Mouse (Mus musculus) midbrain, embryonic 10.5 days (tissue): ENCODE measurements around the gene Gapt. TPM values are rescaled to one million over a fixed set of nuclear protein-coding genes. Genes with fewer than 3 reads are reported as not detected.
A peak's percentile ranks its signal among the peaks of the same experiment; 100 is the strongest.
"Not testable (repeated sequence)": the region's sequence is repeated elsewhere in the genome, so short reads cannot be mapped to it uniquely, and the experiment has no call there.

ENCODE experiments used
- DNase-seq: peaks from one replicate; pipeline ENCODE4 v3.0.0-alpha.2; 2017; ENCODE audit warnings: low spot score
- H3K27ac ChIP-seq: fragments of 300-500 bp; sonication (generic); replicated peaks from 2 replicates; pipeline ENCODE4 v1.5.1; 2016; ENCODE audit warnings: mild to moderate bottlenecking
- H3K27me3 ChIP-seq: fragments of 300-500 bp; sonication (generic); 2 replicates; pipeline ENCODE4 v1.6.1; 2016; ENCODE audit warnings: low read depth, mild to moderate bottlenecking; ENCODE audit not compliant: poor library complexity, severe bottlenecking
- H3K36me3 ChIP-seq: fragments of 300-500 bp; sonication (generic); 2 replicates; pipeline ENCODE4 v1.6.1; 2016; ENCODE audit warnings: mild to moderate bottlenecking, moderate library complexity
- H3K4me1 ChIP-seq: fragments of 300-500 bp; sonication (generic); 2 replicates; pipeline ENCODE4 v1.6.1; 2016
- H3K4me3 ChIP-seq: fragments of 300-500 bp; sonication (generic); 2 replicates; pipeline ENCODE4 v1.5.1; 2016; ENCODE audit warnings: mild to moderate bottlenecking, moderate library complexity
- H3K9me3 ChIP-seq: fragments of 300-500 bp; sonication (generic); replicated peaks from 2 replicates; pipeline ENCODE4 v1.6.1; 2016; ENCODE audit warnings: mild to moderate bottlenecking
- WGBS: fragments of 180-500 bp; shearing (Covaris S2); methylation state at CpG from one replicate; pipeline ENCODE4 v1.1.7; 2016; 5-methylcytosine and 5-hydroxymethylcytosine counted together
- polyA plus RNA-seq: library from polyadenylated mRNA; unstranded; fragments of >200 nt; fragmentation: Nextera tagmentation; extraction: Ambion mirVana; gene quantifications from 2 replicates; pipeline ENCODE4 v1.2.1, GENCODE M21; 2016

The Gapt gene
- polyA plus RNA-seq, 1 experiment from 2014 or later: 0.22 TPM

GRCm38 (mm10) chr13:110392210-110392609 is 35.2 kb upstream of the Gapt start:
- Histone ChIP-seq H3K27ac (no peak overlapping the region), H3K36me3 (no peaks in the 10 kb centered on the region), H3K4me1 (peaks cover 28% of the 10 kb centered on the region), H3K4me3 (no peak overlapping the region), H3K27me3 (peaks cover 37% of the 10 kb centered on the region), H3K9me3 (peaks cover 13% of the 10 kb centered on the region; the same call in 1 of the 2 replicates)
- DNase-seq: peak; percentile 33
- WGBS: 30% methylated on average over 8 of the region's 8 CpGs

GRCm38 (mm10) chr13:110384514-110384913 is 27.5 kb upstream of the Gapt start:
- Histone ChIP-seq H3K9me3 (peaks cover 6% of the 10 kb centered on the region; the same call in 1 of the 2 replicates), H3K27me3 (no peaks in the 10 kb centered on the region), H3K27ac (no peak overlapping the region), H3K4me3 (no peak overlapping the region), H3K4me1 (no peaks in the 10 kb centered on the region), H3K36me3 (no peaks in the 10 kb centered on the region)
- WGBS: 81% methylated on average over 6 of the region's 6 CpGs
- no peak for DNase-seq

GRCm38 (mm10) chr13:110382447-110382901 is 25.5 kb upstream of the Gapt start:
- no peaks in the 10 kb centered on the region for H3K36me3 ChIP-seq
- WGBS: 19% methylated on average over 5 of the region's 5 CpGs

GRCm38 (mm10) chr13:110369673-110370072 is 12.7 kb upstream of the Gapt start:
- no peaks in the 10 kb centered on the region for H3K27me3 ChIP-seq
- H3K4me3 ChIP-seq: no peak overlapping the region
- 0 out of 2 replicates have a peak, but pooled peaks cover 4% of the 10 kb centered on the region for H3K9me3 ChIP-seq
- H3K27ac ChIP-seq: no peak overlapping the region
- no peaks in the 10 kb centered on the region for H3K36me3 ChIP-seq
- 96% methylated on average over 1 of the region's 1 CpGs for WGBS
- DNase-seq: no peak
- H3K4me1 ChIP-seq: no peaks in the 10 kb centered on the region

More at GRCm38 (mm10) chr13:110382447-110382901, 25.5 kb upstream of the Gapt start:
- Histone ChIP-seq H3K27me3 (no peaks in the 10 kb centered on the region), H3K4me1 (no peaks in the 10 kb centered on the region), H3K27ac (no peak overlapping the region), H3K9me3 (no peaks in the 10 kb centered on the region), H3K4me3 (no peak overlapping the region)
- peak; percentile 54 for DNase-seq

- not testable (repeated sequence) for DNase-seq, H3K27me3 ChIP-seq, H3K36me3 ChIP-seq, H3K9me3 ChIP-seq, H3K4me1 ChIP-seq, H3K27ac ChIP-seq, H3K4me3 ChIP-seq
- 63% methylated on average over 6 of the region's 6 CpGs for WGBS
Observed at GRCm38 (mm10) chr13:110368556-110369040, 11.6 kb upstream of the Gapt start.

- no peak overlapping the region for H3K27ac ChIP-seq
- no peaks in the 10 kb centered on the region for H3K4me1 ChIP-seq
- 0 out of 2 replicates have a peak, but pooled peaks cover 4% of the 10 kb centered on the region for H3K9me3 ChIP-seq
- no peaks in the 10 kb centered on the region for H3K36me3 ChIP-seq
- DNase-seq: no peak
- H3K27me3 ChIP-seq: no peaks in the 10 kb centered on the region
- WGBS: 93% methylated on average over 3 of the region's 3 CpGs
- H3K4me3 ChIP-seq: no peak overlapping the region
Observed at GRCm38 (mm10) chr13:110367961-110368555, 11.1 kb upstream of the Gapt start.

GRCm38 (mm10) chr13:110366477-110366876 is 9.5 kb upstream of the Gapt start:
- 91% methylated on average over 3 of the region's 3 CpGs for WGBS
- Histone ChIP-seq H3K4me3 (no peak overlapping the region), H3K4me1 (no peaks in the 10 kb centered on the region)

GRCm38 (mm10) chr13:110363722-110364121 is 6.7 kb upstream of the Gapt start:
- Histone ChIP-seq H3K27ac (no peak overlapping the region), H3K36me3 (no peaks in the 10 kb centered on the region), H3K9me3 (no peaks in the 10 kb centered on the region), H3K4me1 (no peaks in the 10 kb centered on the region), H3K27me3 (no peaks in the 10 kb centered on the region), H3K4me3 (no peak overlapping the region)
- no peak for DNase-seq
- 84% methylated on average over 6 of the region's 6 CpGs for WGBS

More at GRCm38 (mm10) chr13:110366477-110366876, 9.5 kb upstream of the Gapt start:
- no peak for DNase-seq
- H3K27me3 ChIP-seq: no peaks in the 10 kb centered on the region
- H3K36me3 ChIP-seq: no peaks in the 10 kb centered on the region
- 0 out of 2 replicates have a peak, but pooled peaks cover 1% of the 10 kb centered on the region for H3K9me3 ChIP-seq
- H3K27ac ChIP-seq: no peak overlapping the region

GRCm38 (mm10) chr13:110351051-110351450 is 5.9 kb downstream of the Gapt start:
- Histone ChIP-seq H3K9me3 (no peaks in the 10 kb centered on the region), H3K27ac (no peak overlapping the region), H3K27me3 (no peaks in the 10 kb centered on the region), H3K4me3 (no peak overlapping the region), H3K4me1 (peaks cover 5% of the 10 kb centered on the region), H3K36me3 (no peaks in the 10 kb centered on the region)
- no peak for DNase-seq
- 88% methylated on average over 6 of the region's 6 CpGs for WGBS

GRCm38 (mm10) chr13:110346707-110347106 is 10.3 kb downstream of the Gapt start:
- peaks cover 5% of the 10 kb centered on the region for H3K4me1 ChIP-seq
- H3K9me3 ChIP-seq: no peaks in the 10 kb centered on the region
- no peaks in the 10 kb centered on the region for H3K36me3 ChIP-seq
- H3K27ac ChIP-seq: no peak overlapping the region
- WGBS: 28% methylated on average over 7 of the region's 7 CpGs
- DNase-seq: peak; percentile 38
- H3K27me3 ChIP-seq: no peaks in the 10 kb centered on the region
- H3K4me3 ChIP-seq: no peak overlapping the region

GRCm38 (mm10) chr13:110342602-110343001 is 14.4 kb downstream of the Gapt start:
- Histone ChIP-seq H3K4me3 (no peak overlapping the region), H3K9me3 (no peaks in the 10 kb centered on the region), H3K27me3 (no peaks in the 10 kb centered on the region), H3K27ac (no peak overlapping the region), H3K36me3 (no peaks in the 10 kb centered on the region), H3K4me1 (peaks cover 5% of the 10 kb centered on the region)
- DNase-seq: no peak
- WGBS: 66% methylated on average over 6 of the region's 6 CpGs

GRCm38 (mm10) chr13:110332958-110333597 is 23.9 kb downstream of the Gapt start:
- no peaks in the 10 kb centered on the region for H3K4me1 ChIP-seq
- no peaks in the 10 kb centered on the region for H3K27me3 ChIP-seq
- H3K4me3 ChIP-seq: no peak overlapping the region
- no peak for DNase-seq
- H3K27ac ChIP-seq: no peak overlapping the region
- H3K36me3 ChIP-seq: no peaks in the 10 kb centered on the region
- H3K9me3 ChIP-seq: no peaks in the 10 kb centered on the region
- 91% methylated on average over 14 of the region's 14 CpGs for whole genome bisulfite sequencing

- no peak overlapping the region for H3K4me3 ChIP-seq
- H3K27ac ChIP-seq: no peak overlapping the region
- H3K27me3 ChIP-seq: no peaks in the 10 kb centered on the region
- H3K9me3 ChIP-seq: no peaks in the 10 kb centered on the region
- DNase-seq: no peak
- no peaks in the 10 kb centered on the region for H3K36me3 ChIP-seq
- H3K4me1 ChIP-seq: no peaks in the 10 kb centered on the region
- 78% methylated on average over 4 of the region's 4 CpGs for WGBS
Observed at GRCm38 (mm10) chr13:110318746-110319145, 38.3 kb downstream of the Gapt start.
